Mouse (Mus musculus) monocyte, adult 5-6 weeks (primary cell): ENCODE data around the gene Tnnt2. TPM values are rescaled to one million over a fixed set of nuclear protein-coding genes. Genes with fewer than 3 reads are reported as not detected.

Experiments
- ATAC-seq: fragments of 153-309, 156-312 bp; replicated peaks from 2 replicates; pipeline ENCODE4 v1.8.0; 2017; ENCODE audit warnings: mild to moderate bottlenecking; ENCODE audit not compliant: low TSS enrichment, insufficient number of reproducible peaks, severe bottlenecking, poor library complexity, low FRiP score
- total RNA-seq: library from RNA; stranded (forward); fragments of 200-1000, 200-491, 200-594 nt; gene quantifications from 3 replicates; pipeline ENCODE4 v1.2.3, GENCODE M21; 2017

The Tnnt2 gene
- total RNA-seq, 1 experiment from 2014 or later: not detected

GRCm38 (mm10) chr1:135850722-135851512 lies 14.8 kb downstream of the Tnnt2 start:
- no peak for ATAC-seq

- no peak for ATAC-seq
Measured at GRCm38 (mm10) chr1:135852044-135852756, 16.0 kb downstream of the Tnnt2 start.

DNA sequence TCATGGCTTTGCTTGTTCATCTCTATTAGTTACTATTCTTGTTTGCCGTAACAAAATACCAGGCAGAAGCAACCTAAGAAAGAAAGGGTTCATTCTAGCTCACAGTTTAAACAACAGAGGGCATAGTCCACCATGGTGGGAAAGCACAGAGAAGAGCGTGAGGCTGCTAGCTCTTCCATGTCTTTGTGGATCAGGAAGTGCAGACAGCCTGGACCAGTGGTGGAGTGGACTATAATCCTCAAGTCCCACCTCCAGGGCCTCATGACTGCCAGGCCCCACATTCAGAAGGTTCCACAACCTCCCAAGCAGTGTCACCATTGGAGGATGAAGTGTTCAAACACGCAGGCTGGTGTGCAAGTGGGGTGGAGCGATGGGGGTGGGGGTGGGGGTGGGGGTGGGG lies 17.0 kb downstream of the Tnnt2 start:
- no peak for ATAC-seq

DNA sequence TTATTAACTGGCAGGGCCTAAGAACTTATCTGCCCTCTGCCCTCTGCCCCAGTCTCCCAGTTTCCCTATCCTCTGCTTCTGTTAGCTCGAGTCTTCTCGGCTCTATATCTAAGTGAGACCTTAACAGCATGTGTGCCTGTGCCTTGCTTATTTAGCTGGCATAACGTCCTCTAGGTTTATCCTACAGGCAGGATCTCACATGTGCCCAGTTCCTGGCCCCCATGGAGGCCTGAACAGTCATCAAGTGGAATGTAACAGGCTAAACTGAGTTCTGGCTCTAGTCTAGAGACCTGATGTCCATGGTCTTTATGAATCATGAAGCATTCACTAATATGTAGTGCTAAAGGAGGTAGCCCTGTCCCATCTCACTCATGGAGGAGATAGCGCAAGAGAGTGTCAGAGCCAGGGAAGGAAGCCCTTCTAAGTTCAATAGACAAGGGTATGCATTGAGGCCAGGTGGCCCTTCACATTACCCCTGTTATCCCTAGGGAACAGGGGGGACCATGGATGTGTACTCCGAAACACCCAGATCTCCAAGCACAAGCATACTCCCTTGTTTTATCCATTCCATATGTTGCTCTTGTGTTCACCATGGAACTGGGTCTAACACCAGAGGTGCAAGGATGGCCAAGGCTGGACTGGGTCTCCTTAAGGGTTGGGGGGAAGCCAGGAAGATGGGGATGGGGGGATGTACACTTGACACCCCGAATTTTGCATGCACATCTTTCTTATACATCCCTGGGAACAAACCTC lies 18.6 kb downstream of the Tnnt2 start:
- no peak for ATAC-seq

DNA sequence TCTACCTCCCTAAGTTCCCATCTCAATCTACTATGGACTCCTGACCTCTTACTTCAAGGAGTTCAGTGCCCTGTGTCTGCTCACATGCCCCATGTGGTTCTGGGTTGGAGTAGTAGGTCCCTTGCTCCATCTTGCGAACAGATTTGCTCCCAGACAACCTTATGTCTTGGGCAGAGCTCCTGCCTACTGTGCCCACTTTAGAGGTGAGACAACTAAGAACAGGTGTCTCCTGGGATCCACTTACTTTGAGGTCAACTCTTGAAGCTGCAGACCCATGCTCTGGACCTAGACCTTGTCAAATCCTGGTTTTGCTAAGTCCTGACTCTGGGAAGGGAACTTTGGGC lies 19.2 kb downstream of the Tnnt2 start:
- no peak for ATAC-seq

DNA sequence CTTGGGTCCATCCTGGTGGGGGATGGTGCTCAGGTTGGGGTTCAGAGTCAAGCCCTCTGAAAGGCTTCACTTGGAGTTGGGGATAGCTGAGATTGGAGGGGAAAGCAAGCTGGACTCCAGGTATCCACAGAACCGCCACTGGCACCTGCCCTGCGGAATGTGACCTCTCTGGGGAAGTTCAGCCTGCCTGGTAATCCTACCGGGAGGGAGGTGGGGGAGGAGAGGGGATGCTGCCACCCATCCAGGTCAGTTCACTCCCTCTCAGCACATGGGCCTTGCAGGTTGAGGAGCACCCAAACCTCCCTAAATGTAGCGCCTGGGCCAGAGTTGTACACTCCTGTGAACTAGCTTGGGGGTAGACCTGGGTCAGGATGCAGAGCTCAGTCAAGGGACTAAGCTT lies 19.9 kb downstream of the Tnnt2 start:
- no peak for ATAC-seq

DNA sequence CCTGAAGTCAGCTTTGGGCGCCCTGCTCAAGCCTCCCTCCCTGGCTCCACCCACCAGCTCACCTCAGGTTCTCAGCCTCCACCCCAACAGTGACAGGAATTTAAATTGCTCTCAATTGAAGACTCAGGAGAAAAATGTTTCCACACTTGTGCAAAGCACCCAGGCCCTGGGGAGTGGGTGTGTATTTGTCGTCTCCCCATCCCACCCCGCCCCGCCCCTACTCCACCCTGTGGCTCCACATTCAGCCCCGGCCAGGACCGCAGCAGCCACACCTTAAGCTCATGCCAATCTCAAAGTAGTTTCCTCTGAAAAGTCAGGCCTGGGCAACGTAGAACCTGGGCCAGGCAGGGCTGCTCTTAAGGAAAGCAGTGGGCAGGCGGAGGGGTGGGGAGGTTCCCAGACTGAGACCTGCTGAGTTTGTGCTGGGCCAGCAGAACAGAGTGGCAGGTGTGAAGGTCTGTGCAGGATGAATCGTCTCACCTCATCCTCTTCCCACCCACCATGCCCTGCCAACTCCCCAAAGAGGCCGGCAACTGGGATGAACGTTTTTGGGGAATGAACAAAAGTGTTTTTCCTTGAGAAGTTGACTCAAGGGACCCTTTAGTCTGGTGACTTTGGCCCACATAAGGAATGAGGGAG lies 21.1 kb downstream of the Tnnt2 start:
- ATAC-seq: no peak

- ATAC-seq: no peak
Measured at GRCm38 (mm10) chr1:135858533-135858932, 22.4 kb downstream of the Tnnt2 start.

DNA sequence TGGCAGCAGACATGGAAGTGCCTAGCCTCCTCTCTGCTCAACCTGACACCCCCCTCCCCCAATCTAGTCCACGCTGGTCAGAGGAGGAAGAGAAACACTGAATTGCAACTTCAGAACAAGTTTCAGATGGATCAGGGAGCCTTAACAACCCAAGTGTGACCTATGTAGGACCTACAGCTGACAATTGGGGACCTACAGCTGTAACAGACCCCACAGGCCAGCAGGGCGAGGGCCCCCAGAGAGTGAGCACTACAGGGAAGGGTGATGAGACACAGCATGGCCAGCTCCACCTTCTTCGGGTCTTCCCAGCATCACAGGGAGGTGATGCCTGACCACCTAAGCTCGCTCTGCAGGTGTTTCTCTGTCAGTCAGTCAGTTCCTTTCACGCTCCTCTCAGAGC lies 24.9 kb downstream of the Tnnt2 start:
- no peak for ATAC-seq

DNA sequence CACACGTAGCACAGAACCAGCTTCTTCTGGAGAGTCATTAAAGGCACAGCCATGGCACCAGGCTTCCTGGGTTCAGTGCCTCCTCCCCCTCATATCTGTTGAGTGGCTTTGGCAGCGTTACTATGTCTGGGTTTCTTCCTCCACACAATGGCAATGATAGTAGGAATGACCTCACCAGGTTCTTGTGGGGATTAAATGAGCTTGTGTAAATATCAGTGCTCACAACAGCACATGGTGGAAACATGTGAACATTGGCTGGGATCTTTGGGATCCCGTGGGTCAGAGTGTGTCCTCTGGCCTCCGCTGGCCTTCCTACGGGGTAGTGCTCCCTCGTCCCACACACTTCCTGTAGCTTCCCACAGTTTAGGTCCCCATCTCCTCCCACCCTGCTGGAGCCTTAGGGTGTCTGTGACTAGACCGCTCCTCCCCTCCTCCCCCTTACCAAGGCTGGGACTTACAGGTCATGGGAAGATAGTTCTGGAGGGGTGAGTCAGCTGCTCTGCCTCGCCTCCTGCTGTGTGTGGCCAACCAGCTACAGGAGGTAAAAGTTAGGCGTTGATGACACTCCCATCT lies 25.9 kb downstream of the Tnnt2 start:
- ATAC-seq: no peak

- ATAC-seq: no peak
Measured at GRCm38 (mm10) chr1:135862561-135862960, 26.4 kb downstream of the Tnnt2 start.

DNA sequence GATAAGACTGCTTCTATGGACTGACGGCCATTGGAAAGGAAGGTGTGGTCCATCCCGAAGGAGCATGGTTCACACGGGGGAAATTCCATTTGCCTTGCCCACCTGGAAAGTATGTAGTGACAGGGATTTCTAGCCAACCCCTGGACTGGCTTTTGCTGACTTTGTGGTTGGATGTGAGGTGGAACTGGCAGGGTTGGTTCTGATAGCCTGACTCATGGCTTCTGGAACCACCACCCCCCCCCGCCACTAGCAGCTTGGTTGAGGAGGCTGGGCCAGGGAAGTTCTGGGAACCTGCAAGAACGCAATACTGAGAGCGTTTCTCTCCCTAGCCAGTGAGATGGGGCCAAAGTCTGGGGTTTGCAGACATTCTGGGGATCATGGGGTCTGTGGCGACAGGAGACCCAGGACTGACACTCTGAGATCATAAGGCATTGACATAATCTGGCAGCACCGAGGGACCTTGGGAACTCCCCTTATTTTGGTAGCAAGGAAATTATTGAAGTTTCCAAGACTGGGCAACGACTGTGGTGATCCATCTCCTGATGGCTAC lies 27.7 kb downstream of the Tnnt2 start:
- ATAC-seq: no peak

DNA sequence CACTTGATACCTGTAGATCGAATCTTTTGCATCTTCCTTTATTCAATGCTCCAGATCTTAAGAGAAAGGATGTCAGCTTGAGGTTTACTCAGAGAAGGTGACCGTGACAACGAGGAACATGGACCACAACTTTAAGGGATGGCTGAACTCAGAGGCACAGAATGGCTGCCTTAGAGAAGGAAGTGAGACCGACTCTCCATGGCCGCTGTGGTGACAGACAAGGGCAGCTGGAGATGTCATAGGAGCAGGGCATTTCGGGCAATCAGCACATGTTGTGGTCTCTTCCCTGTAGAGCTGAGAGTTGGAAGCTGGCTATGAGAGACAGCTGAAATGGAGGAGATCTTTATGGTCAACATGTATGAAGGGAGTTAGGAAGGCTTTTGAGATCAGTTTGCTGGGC lies 28.7 kb downstream of the Tnnt2 start:
- ATAC-seq: no peak

DNA sequence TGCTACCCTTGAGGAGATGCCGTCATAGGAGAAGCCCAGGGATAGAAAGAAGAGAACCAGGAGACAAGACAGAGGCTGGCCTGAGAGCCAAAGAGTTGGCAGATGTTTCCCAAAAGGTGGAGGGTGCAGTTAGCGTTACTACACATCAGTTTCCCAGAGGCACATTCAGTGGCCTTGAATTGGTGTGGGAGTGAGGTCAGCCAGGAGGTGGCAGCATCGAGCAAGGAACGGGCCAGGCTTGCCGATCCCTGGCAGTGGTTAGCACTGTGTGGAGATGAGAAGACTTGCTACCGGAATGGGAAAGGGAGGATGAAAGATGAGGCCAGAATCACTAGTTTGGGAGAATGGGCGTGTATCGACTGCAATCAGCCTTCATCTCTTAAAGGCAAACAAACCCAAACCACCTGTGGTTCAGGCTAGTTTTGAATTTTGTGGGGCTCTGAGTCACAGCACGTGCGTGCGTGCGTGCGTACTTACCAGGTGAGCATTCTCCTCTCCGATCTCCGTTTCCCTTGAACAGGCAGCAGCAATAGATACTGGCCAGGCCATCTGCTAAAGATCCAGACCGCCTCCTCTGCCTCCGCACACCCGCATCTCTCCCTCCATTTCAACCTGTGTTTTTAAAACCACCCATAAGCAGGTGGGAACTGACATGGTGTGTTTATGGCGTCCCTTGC lies 29.5 kb downstream of the Tnnt2 start:
- no peak for ATAC-seq

GRCm38 (mm10) chr1:135868570-135868969 lies 32.4 kb downstream of the Tnnt2 start:
- ATAC-seq: no peak

DNA sequence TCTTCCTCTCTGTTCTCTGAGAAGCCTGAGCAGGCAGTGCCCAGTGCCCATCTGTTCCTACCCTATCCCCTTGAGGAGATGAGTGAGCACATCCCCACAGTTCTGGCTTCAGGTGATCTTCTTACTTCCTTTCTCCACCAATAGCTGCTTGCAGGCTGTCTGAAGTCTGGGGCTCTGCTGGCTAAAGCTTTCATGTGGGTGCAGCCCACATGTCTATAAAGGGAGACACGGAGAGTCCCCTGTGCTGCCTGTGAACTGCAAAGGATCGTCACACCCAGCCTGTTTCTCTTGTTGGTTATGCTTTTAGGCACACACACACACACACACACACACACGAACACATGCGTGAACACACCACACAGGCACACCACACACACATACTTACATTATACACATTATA lies 36.8 kb downstream of the Tnnt2 start:
- ATAC-seq: no peak

DNA sequence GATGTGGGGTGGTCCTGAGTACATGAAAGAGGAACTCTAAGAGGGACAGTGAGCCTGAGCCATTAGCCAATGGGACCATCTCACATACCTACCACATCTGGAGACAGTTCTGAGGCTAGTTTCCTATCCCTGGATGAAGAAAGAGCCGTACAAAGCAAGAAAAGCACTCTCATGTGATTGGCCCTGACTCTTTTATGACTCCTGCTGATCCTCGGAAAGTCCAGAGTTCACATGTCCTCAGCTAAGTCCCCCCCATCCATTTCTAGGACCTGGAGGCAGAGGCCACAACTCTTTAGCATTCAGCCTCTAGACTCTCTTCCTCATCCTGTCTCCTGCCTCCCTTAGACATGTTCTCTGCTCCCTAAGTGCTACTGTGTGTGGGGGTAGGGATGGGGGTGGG lies 41.1 kb downstream of the Tnnt2 start:
- ATAC-seq: no peak

DNA sequence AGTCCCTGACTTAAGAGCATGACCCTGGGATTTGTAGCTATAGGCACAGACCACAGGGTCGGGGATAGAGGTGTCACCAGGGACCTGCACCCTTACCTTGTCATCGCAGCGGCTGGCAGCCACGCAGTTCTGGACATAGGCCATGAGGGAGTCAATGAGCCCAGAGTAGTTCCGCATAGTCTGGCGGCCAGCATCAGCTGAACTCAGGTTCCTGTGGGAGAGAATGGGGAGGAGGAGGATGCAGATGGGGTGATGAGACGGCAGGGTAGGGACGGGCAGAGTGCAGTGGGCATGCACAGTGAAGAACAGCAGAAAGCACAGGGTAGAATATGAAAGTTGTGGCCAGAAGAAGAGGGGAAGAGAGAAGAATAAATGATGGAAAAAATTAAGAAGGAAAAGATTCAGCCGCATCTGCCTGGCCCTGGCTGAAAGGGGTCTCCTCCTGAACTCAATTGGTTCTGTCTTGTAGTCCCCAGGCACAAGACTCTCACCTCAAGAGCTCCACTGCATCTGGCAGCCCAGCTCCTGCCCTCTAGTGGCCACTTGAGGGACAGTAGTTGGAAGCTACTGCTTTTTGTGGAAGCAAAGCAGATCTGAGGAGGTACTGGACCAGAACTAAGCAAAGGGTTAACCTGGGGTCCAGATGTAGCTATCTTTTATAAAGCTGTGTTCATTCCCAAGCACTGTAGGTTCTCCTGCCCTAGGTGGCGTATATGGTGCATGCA lies 46.4 kb downstream of the Tnnt2 start:
- ATAC-seq: no peak
